10 mouse cellular contexts compared by ENCODE assay signal in the genomic region with DNA sequence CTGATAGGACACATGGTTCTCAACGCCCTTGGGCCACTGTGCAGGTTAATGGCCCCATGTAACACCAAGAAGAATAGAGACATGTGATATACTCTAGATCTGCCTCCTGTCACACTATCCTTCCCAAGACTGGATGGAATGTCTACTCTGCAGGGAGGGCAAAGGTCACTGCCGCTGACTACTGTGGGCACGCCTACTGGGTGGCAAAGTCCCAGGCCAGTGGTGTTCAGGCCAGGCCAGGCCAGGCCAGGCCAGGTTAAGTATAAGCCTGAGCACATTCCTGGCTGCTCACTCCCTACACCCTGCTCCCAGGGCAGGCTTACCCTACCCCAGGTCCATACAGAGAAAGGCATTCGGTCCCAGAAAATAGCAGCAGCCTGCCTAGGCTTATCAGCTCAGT. TPM values are rescaled to one million over a fixed set of nuclear protein-coding genes. Genes with fewer than 3 reads are reported as not detected.
DNase-seq lines count a peak whose midpoint lies in the region; ATAC-seq lines count a peak whose summit lies in the region.
"Had no signal": no experiment of that assay in that cellular context is flagged by ENCODE, and none has a peak within 500 bp of the region (broad histone marks: within the 10 kb centered on the region; RNA-seq: fewer than 3 reads in every experiment).

No protein-coding gene starts in this region.

- H3K4me1 ChIP-seq in liver, embryonic 16.5 days (ENCODE audit: control insufficient read depth, low read depth, low read length): peaks cover 24% of the 10 kb centered on the region

- 46% methylated on average over 4 of the region's 4 CpGs for WGBS in liver, embryonic 16.5 days (ENCODE audit: insufficient replicate concordance)

- H3K27me3 ChIP-seq in liver, embryonic 16.5 days (ENCODE audit: control insufficient read depth, insufficient read depth, low read depth, low read length): no peaks in the 10 kb centered on the region
- H3K27me3 ChIP-seq: heart, embryonic 15.5 days had no signal

- peak; percentile 86 for ATAC-seq in liver, embryonic 16.5 days (ENCODE audit: low read depth)
- ATAC-seq in activated CD4-positive, CD25-positive, alpha-beta regulatory T cell, adult 4 months: no peak

- H3K9ac ChIP-seq in liver, embryonic 16.5 days (ENCODE audit: low read depth, low read length): no peak overlapping the region
- H3K9ac ChIP-seq: heart, embryonic 15.5 days had no signal

- peak overlapping the region; percentile 42 for H3K27ac ChIP-seq in liver, embryonic 16.5 days (ENCODE audit: low read length)
- H3K27ac ChIP-seq: heart, embryonic 15.5 days; macrophage had no signal

- no peak overlapping the region for H3K4me2 ChIP-seq in liver, embryonic 16.5 days (ENCODE audit: low read depth, low read length)
- H3K4me2 ChIP-seq: heart, embryonic 15.5 days had no signal

- H3K36me3 ChIP-seq in liver, embryonic 16.5 days (ENCODE audit: control insufficient read depth, insufficient read depth): no peaks in the 10 kb centered on the region; the same call in 1 of the 2 replicates
- H3K36me3 ChIP-seq: heart, embryonic 15.5 days had no signal

- H3K9me3 ChIP-seq in liver, embryonic 16.5 days (replicated peaks; ENCODE audit: control insufficient read depth, low read length): no peaks in the 10 kb centered on the region
- H3K9me3 ChIP-seq: heart, embryonic 15.5 days had no signal

- peak; percentile 64 for DNase-seq in gastrocnemius, adult 18-20 months (ENCODE audit: low spot score)
- DNase-seq in gastrocnemius, postnatal 4 days (ENCODE audit: low spot score in 2 of 2): no peak
- DNase-seq in gastrocnemius, postnatal 10 days: peak; percentile 43
- peak; percentile 88 for DNase-seq in kidney, adult 18-20 months
- DNase-seq in layer of hippocampus, postnatal 36 days: no peak
- no peak for DNase-seq in cerebellum, postnatal 25 days

- no peak overlapping the region for H3K4me3 ChIP-seq in liver, embryonic 16.5 days (ENCODE audit: low read depth, low read length)
- H3K4me3 ChIP-seq: heart, embryonic 15.5 days had no signal

RNA-seq across cellular contexts. Expression of gene Uvrag, which starts 20.6 kb away (rescaled TPM):
- 1 to 10 TPM; 7.0 to 10.0 TPM for total RNA-seq in gastrocnemius, adult 18-20 months (2021)
- total RNA-seq in gastrocnemius, postnatal 4 days (2021): 10 to 100 TPM; 28.9 to 30.4 TPM
- total RNA-seq in gastrocnemius, postnatal 10 days (2021): 10 to 100 TPM; 18.4 to 25.0 TPM
- 7.6 and 8.2 TPM in 2 replicates for polyA plus RNA-seq in liver, embryonic 16.5 days (2015; fragmentation: Nextera tagmentation; extraction: Ambion mirVana)
- 10 to 100 TPM; 49.0 to 50.7 TPM for total RNA-seq in layer of hippocampus, postnatal 36 days (2021)
- 1 to 10 TPM; 6.7 to 8.9 TPM for polyA plus RNA-seq in activated CD4-positive, CD25-positive, alpha-beta regulatory T cell, adult 4 months (2017; shearing (Covaris generic))

RNA-seq across cellular contexts. Expression of gene Dgat2, which starts 21.0 kb away (rescaled TPM):
- total RNA-seq in gastrocnemius, adult 18-20 months (2021): 10 to 100 TPM; 41.9 to 56.0 TPM
- total RNA-seq in gastrocnemius, postnatal 4 days (2021): 10 to 100 TPM; 13.0 to 20.0 TPM
- total RNA-seq in gastrocnemius, postnatal 10 days (2021): 10 to 100 TPM; 11.4 to 15.6 TPM
- polyA plus RNA-seq in liver, embryonic 16.5 days (2015; fragmentation: Nextera tagmentation; extraction: Ambion mirVana): 168 and 194 TPM in 2 replicates
- 100 to 1,000 TPM in 1 of 2 experiments, 10 to 100 TPM in 1; 94.3 to 106 TPM for total RNA-seq in layer of hippocampus, postnatal 36 days (2021)
- polyA plus RNA-seq in activated CD4-positive, CD25-positive, alpha-beta regulatory T cell, adult 4 months (2017; shearing (Covaris generic)): 1 to 10 TPM; 1.0 to 1.3 TPM

Comparison
In these comparisons a context has a peak if more than half of its experiments do, and no peak if none do; other contexts are left out.
1. DNase-seq: peak in gastrocnemius, adult 18-20 months (single experiment), gastrocnemius, postnatal 10 days (single experiment) and kidney, adult 18-20 months (single experiment); none in gastrocnemius, postnatal 4 days (0 of 2), layer of hippocampus, postnatal 36 days (0 of 2) and cerebellum, postnatal 25 days (0 of 2).